Mouse (Mus musculus): Measurements from ENCODE around the gene Slc35d2. TPM values are rescaled to one million over a fixed set of nuclear protein-coding genes. Genes with fewer than 3 reads are reported as not detected.

Slc35d2 gene
- 0.95 and 1.2 TPM in 2 replicates for polyA plus RNA-seq (2012; rRNA removed)

DNA sequence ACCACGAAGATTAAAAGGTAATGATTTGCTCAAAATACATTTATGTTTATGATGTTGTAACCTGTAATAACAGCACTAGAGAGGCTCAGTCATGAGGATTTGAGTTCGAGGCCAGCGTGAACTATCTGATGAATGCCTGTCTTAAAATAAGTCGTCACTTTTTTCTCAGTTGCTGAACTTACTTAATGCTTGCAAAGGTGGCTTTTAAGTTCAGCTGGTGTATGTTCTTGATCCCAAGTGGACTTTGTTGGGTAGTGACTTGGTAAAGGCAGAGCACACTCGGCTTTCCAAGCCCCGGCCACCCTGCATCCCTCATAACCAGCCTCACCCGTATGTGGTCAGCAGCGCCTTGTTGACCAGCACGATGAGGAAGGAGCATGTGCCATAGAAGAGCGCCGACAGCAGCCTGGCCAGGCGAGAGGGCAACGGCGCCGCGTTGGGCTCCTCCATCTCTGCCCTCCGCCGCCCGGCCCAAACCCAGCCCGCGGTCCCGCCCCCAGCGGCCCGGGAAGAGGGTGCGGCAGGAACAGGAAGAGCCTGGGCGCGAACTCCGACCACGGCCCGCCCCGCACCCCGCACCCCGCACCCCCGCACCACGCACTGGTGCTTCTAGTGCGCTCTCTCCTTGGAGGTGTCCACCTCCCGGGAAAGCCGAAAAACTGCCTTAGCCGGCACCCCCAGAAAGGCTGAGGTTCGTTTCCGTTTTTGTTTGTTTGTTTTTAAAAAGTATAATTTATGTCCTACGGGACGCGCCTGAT lies at the start of gene Slc35d2:
TSS of gene Slc35d2 (minus strand) at position 511 of the 758 bp plus-strand sequence.
- TF ChIP-seq CTCF (IDR thresholded peaks at IDR 0.05; ENCODE audit: borderline replicate concordance, extremely low read depth, insufficient read depth, insufficient read length) (no peak), POLR2A (IDR thresholded peaks at IDR 0.05; ENCODE audit: borderline replicate concordance, extremely low read depth, insufficient read depth, insufficient read length, poor library complexity, severe bottlenecking) (no peak)

DNA sequence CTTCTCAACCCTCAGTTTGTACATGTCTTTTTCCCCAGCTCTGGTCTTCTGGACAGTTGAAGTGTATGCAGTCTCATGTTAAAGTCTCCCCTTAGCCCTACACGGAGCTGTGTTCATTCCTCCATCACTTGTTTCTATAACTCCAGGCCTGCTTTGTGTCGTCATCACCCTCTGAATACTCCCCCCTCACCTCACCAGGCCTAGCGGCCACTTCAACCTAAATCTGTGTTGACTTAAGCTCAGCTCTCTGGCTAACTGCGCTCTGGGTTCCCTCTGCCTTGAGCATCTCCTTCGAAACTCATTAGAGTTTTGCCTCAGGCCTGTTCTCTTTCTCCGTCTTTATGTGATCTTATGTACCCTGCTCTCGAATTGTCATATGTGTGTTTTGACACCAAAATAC lies 48.8 kb upstream of the Slc35d2 start:
- TF ChIP-seq POLR2A (IDR thresholded peaks at IDR 0.05; ENCODE audit: borderline replicate concordance, extremely low read depth, insufficient read depth, insufficient read length, poor library complexity, severe bottlenecking) (no peak), CTCF (IDR thresholded peaks at IDR 0.05; ENCODE audit: borderline replicate concordance, extremely low read depth, insufficient read depth, insufficient read length) (no peak)
- no peak for DNase-seq (ENCODE audit: low read depth)

More for the DNA sequence above, at the start of gene Slc35d2:
- peak; percentile 18 for DNase-seq (ENCODE audit: low read depth)

DNA sequence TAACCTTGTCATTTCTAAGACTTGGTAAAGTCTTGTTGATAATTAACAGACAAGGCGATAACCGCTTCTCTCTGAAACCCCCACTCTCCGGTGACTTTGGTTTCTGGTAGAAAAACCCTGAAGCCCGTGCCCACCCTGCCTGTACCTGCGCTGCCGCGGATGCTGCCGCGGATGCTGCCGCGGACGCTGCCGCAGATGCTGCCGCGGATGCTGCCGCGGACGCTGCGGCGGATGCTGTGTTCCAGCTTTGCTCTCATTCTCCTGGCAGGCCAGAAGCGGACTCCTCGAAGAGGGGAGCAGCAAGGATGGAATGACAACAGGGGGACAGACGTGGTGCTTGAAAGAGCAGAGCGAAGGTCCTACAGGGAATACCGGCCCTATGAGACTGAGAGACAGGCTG lies 40.6 kb upstream of the Slc35d2 start:
- DNase-seq (ENCODE audit: low read depth), result no peak
- TF ChIP-seq CTCF (IDR thresholded peaks at IDR 0.05; ENCODE audit: borderline replicate concordance, extremely low read depth, insufficient read depth, insufficient read length), result no peak
- TF ChIP-seq POLR2A (IDR thresholded peaks at IDR 0.05; ENCODE audit: borderline replicate concordance, extremely low read depth, insufficient read depth, insufficient read length, poor library complexity, severe bottlenecking), result no peak

DNA sequence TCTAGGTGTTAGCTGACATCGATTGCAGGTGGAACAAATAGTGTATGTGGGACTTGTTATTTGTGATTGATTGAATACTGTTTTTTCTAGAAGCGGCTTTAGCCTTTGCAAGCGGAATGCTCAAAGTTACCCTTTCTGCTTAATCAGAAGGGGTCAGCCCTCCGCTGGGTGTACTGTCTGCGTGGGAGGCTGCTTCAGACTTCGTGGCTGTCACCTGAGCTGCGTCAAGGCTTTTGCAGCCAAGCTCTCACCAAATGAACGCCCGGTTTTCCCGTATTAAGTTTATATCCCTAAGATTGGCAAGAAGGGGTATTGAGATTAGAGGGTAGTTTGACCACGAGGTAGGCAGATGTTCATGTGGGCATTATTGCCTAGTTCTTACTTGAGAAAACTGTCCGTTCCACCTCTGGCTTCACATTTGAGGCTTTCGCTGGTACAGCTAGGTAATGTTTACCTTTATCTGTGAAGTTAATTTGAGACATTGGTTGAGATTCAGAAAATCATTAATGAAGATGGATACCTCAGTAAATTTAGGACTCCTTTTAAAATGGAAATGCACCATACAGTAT lies 34.1 kb upstream of the Slc35d2 start:
- TF ChIP-seq POLR2A (IDR thresholded peaks at IDR 0.05; ENCODE audit: borderline replicate concordance, extremely low read depth, insufficient read depth, insufficient read length, poor library complexity, severe bottlenecking), result no peak
- TF ChIP-seq CTCF (IDR thresholded peaks at IDR 0.05; ENCODE audit: borderline replicate concordance, extremely low read depth, insufficient read depth, insufficient read length), result no peak
- DNase-seq (ENCODE audit: low read depth), result no peak

DNA sequence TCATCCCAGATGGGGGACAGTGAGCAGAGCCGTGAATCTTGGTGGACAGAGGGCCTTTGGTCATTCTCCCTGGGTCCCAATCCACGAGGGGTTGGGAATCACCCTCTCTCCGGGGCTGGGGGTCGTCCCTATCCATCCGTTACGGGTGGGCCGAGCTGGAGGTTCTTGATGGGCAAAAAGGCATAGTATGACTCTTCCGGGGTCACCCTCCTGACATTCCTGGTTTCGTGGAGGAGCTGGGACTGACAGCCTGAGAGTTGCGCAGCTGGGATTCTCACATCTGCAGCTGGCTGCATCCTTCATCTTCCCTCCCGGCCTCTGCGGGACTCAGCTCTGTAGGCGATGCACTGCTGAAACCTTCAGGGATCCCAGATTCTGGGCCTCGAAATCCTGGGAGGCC lies 33.5 kb upstream of the Slc35d2 start:
- TF ChIP-seq POLR2A (IDR thresholded peaks at IDR 0.05; ENCODE audit: borderline replicate concordance, extremely low read depth, insufficient read depth, insufficient read length, poor library complexity, severe bottlenecking), result no peak
- TF ChIP-seq CTCF (IDR thresholded peaks at IDR 0.05; ENCODE audit: borderline replicate concordance, extremely low read depth, insufficient read depth, insufficient read length), result no peak
- peak; percentile 33 for DNase-seq (ENCODE audit: low read depth)

DNA sequence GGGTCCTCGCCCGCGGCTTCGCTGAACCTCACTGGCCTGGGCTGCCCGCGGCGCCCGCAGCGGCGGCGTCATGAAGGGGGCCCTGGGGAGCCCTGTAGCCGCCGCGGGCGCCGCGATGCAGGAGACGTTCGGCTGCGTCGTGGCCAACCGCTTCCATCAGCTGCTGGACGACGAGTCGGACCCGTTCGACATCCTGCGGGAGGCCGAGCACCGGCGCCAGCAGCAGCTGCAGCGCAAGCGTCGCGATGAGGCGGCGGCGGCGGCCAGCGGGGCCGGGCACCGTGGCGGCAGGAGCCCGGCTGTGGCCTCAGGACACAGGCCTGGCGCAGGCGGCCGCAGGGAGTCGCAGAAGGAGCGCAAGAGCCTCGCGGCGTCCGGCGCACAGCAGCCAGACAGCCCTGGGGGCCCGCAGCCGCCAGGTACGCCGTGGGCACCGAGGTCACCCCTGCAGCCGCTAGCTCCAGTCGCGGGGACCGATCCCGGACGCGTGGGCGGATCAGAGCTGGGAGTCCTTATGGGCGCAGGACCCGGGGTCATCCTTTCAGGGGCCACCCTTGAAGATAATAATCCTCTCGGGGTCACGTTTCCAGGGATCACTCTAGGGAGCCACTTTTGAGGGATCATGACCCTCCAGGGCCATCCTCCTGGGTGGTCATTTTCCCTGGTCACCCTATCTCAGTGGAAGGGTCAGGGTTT lies 32.9 kb upstream of the Slc35d2 start:
- TF ChIP-seq CTCF (IDR thresholded peaks at IDR 0.05; ENCODE audit: borderline replicate concordance, extremely low read depth, insufficient read depth, insufficient read length), result no peak
- peak; percentile 84 for TF ChIP-seq POLR2A (IDR thresholded peaks at IDR 0.05; ENCODE audit: borderline replicate concordance, extremely low read depth, insufficient read depth, insufficient read length, poor library complexity, severe bottlenecking)
- DNase-seq (ENCODE audit: low read depth), result no peak

DNA sequence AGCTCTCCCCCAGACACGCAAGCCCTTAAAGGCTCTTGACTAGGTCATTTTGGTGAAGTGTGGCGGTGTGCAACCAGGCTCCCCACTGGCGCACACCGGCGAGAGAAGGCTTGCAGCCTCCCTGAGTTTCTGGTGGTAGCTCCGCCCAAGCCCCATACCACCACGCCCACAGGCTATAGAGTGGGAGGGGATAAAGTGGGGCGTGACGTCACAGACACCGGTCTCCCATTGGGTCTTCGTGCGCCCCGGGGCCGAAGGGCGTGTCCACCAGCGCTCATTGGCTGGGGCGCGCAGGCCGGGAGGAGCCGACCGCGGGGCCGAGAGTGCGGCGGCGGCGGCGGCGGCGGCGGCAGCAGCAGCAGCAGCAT lies 32.4 kb upstream of the Slc35d2 start, which contains the start of gene Habp4:
TSS of gene Habp4 (plus strand) at position 277 of the 368 bp plus-strand sequence.
- DNase-seq (ENCODE audit: low read depth), result peak; percentile 99
- TF ChIP-seq POLR2A (IDR thresholded peaks at IDR 0.05; ENCODE audit: borderline replicate concordance, extremely low read depth, insufficient read depth, insufficient read length, poor library complexity, severe bottlenecking) (no peak), CTCF (IDR thresholded peaks at IDR 0.05; ENCODE audit: borderline replicate concordance, extremely low read depth, insufficient read depth, insufficient read length) (no peak)

DNA sequence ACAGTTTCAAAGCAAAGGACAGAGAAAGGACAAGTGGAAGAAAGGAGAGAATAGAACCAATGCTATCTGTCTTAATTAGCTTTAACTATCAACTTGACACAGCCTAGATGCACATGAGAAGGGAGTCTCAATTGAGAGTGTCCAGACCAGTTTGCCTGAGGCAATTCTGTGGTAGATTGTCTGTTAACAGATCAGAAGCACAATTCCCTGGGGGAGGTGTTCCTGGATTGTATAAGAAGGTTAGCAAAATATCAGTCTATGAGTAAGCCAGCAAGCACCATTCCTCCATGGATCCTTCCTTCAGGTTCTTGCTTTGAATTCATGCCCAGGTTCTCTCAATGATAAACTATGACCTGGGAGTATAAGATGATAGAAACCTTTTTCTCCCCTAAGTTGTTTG lies 27.8 kb upstream of the Slc35d2 start:
- TF ChIP-seq CTCF (IDR thresholded peaks at IDR 0.05; ENCODE audit: borderline replicate concordance, extremely low read depth, insufficient read depth, insufficient read length), result no peak
- no peak for TF ChIP-seq POLR2A (IDR thresholded peaks at IDR 0.05; ENCODE audit: borderline replicate concordance, extremely low read depth, insufficient read depth, insufficient read length, poor library complexity, severe bottlenecking)
- DNase-seq (ENCODE audit: low read depth), result no peak

DNA sequence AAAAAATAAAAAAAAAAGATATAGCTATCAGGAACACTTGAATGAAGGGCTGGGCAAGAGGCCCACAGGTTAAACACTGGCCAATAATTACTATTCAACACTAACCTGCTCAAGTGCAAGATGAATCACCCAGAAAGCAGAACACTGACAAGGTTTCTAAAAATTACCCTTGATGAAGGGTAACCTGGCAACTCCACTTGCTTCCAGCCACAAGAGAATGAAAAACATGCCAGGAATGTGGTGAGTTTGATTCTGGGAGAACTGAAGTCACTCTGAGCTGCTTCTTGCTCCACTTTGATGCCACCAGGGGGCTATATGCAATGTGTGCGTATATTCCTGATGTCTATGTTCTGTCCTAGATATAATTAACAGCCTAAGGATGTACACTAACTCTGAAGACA lies 26.0 kb upstream of the Slc35d2 start:
- TF ChIP-seq POLR2A (IDR thresholded peaks at IDR 0.05; ENCODE audit: borderline replicate concordance, extremely low read depth, insufficient read depth, insufficient read length, poor library complexity, severe bottlenecking), result no peak
- TF ChIP-seq CTCF (IDR thresholded peaks at IDR 0.05; ENCODE audit: borderline replicate concordance, extremely low read depth, insufficient read depth, insufficient read length), result peak; percentile 32; the same call in 1 of the 2 replicates
- peak; percentile 41 for DNase-seq (ENCODE audit: low read depth)

DNA sequence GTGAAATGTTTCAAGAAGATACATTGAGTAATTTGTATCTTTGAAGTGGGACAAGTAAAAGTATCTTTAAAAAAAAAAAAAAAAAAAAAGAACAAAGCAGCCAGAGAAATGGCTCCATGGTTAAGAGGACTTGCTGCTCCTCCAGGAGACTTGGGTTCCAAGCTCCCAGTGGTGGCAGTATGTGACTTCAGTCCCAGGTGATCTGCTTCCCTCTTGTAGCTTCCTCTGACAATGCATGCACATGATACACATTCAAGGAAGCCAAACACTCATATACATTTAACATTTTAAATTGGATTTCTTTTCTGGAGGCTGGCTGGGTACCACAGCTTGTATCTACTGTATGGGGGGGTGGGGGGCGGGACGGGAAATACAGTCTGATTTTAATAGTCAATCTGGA lies 25.5 kb upstream of the Slc35d2 start:
- no peak for DNase-seq (ENCODE audit: low read depth)
- no peak for TF ChIP-seq CTCF (IDR thresholded peaks at IDR 0.05; ENCODE audit: borderline replicate concordance, extremely low read depth, insufficient read depth, insufficient read length)

DNA sequence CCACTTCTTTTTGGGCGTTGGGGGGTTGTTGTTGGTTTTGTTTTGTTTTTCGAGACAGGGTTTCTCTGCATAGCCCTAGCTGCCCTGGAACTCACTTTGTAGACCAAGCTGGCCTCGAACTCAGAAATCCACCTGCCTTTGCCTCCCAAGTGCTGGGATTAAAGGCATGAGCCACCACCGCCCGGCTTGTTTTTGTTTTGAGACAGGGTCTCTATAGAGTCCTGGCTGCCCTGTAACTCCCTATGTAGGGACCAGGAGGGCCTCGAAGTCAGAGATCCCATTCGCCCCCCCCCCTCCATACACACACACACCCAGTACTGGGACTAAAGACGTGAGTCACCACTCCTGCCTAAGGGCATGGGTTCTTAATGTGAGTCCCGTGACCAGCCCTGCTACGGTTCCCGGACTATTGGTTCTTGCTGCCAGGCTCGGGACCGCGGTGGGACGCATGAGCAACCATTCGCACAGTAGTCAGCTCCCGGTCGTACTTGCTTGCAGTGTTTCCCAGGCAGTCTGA lies 24.6 kb upstream of the Slc35d2 start:
- peak; percentile 67 for DNase-seq (ENCODE audit: low read depth)
- no peak for TF ChIP-seq POLR2A (IDR thresholded peaks at IDR 0.05; ENCODE audit: borderline replicate concordance, extremely low read depth, insufficient read depth, insufficient read length, poor library complexity, severe bottlenecking)
- no peak for TF ChIP-seq CTCF (IDR thresholded peaks at IDR 0.05; ENCODE audit: borderline replicate concordance, extremely low read depth, insufficient read depth, insufficient read length)

All from brain, embryonic 14.5 days (tissue).